Mouse (Mus musculus) limb, embryonic 10.5 days (tissue): ENCODE results near the gene Otop1. TPM values are rescaled to one million over a fixed set of nuclear protein-coding genes. Genes with fewer than 3 reads are reported as not detected.
A peak's percentile ranks its signal among the peaks of the same experiment; 100 is the strongest.

Experiments
- DNase-seq: peaks from one replicate; pipeline ENCODE4 v3.0.0-alpha.2; 2017; ENCODE audit warnings: low spot score
- H3K27ac ChIP-seq: fragments of 300-500 bp; sonication (generic); 2 replicates; pipeline ENCODE4 v1.5.1; 2016; ENCODE audit warnings: mild to moderate bottlenecking
- H3K27me3 ChIP-seq: fragments of 300-500 bp; sonication (generic); 2 replicates; pipeline ENCODE4 v1.6.1; 2016; ENCODE audit warnings: low read depth, mild to moderate bottlenecking; ENCODE audit not compliant: poor library complexity, severe bottlenecking
- H3K36me3 ChIP-seq: fragments of 300-500 bp; sonication (generic); 2 replicates; pipeline ENCODE4 v1.6.1; 2016; ENCODE audit warnings: mild to moderate bottlenecking, moderate library complexity
- H3K4me1 ChIP-seq: fragments of 300-500 bp; sonication (generic); 2 replicates; pipeline ENCODE4 v1.6.1; 2016
- H3K4me3 ChIP-seq: fragments of 300-500 bp; sonication (generic); 2 replicates; pipeline ENCODE4 v1.5.1; 2016; ENCODE audit warnings: mild to moderate bottlenecking, moderate library complexity
- H3K9me3 ChIP-seq: fragments of 300-500 bp; sonication (generic); replicated peaks from 2 replicates; pipeline ENCODE4 v1.6.1; 2016; ENCODE audit warnings: mild to moderate bottlenecking
- WGBS: fragments of 180-500 bp; shearing (Covaris S2); methylation state at CpG from one replicate; pipeline ENCODE4 v1.1.7; 2016; 5-methylcytosine and 5-hydroxymethylcytosine counted together
- polyA plus RNA-seq: library from polyadenylated mRNA; unstranded; fragments of >200 nt; fragmentation: Nextera tagmentation; extraction: Ambion mirVana; gene quantifications from 2 replicates; pipeline ENCODE4 v1.2.1, GENCODE M21; 2016

Gene Otop1
- polyA plus RNA-seq, 1 experiment from 2014 or later, result 0.19 TPM

DNA sequence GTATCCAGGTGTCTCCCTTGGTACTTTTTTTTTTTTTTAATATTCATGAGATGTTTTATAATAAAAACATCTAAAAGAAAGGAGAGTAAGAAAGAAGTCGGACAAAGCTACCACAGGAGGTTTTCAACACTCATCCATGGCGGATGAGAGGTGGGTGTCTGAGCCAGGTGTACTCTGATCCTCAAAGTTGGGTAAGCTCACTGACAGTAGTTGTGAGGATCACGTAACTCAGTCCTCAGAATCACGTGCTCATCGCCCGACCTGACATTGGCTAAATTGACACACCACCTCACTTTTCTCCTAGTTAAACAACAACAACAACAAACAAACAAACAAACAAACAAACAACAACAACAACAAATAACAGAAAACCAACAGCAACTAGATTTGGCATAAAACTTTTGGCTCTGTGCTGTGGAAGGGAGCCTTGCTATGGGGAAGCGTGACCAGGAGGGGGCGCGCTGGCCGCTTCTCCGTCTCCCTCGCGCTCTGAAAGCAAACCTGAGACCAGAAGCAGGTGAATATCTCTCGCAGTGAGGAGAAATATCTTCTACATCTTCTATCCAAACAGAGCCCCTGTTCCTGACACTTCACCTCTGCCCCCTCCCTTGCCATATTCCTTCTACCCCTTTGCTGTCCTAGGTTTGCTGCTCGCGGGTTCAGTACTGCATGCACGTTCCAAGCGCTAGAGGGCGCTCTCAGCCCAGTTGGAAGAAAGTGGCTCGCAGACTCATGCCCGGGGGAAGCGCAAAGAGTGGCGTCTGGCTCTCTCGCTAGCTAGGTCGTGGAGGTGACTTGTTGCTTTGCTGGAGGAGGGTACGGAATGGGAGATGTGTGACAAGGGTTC lies 31.7 kb downstream of the Otop1 start:
- peak; percentile 95 for DNase-seq
- WGBS, result 11% methylated on average over 26 of the region's 26 CpGs
- no peaks in the 10 kb centered on the region for H3K36me3 ChIP-seq
- 0 out of 2 replicates have a peak, but pooled peaks cover 7% of the 10 kb centered on the region for H3K4me1 ChIP-seq
- no peak overlapping the region for H3K27ac ChIP-seq
- no peaks in the 10 kb centered on the region for H3K9me3 ChIP-seq
- H3K4me3 ChIP-seq, result peak overlapping the region; percentile 46
- 0 out of 2 replicates have a peak, but pooled peaks cover 8% of the 10 kb centered on the region for H3K27me3 ChIP-seq

DNA sequence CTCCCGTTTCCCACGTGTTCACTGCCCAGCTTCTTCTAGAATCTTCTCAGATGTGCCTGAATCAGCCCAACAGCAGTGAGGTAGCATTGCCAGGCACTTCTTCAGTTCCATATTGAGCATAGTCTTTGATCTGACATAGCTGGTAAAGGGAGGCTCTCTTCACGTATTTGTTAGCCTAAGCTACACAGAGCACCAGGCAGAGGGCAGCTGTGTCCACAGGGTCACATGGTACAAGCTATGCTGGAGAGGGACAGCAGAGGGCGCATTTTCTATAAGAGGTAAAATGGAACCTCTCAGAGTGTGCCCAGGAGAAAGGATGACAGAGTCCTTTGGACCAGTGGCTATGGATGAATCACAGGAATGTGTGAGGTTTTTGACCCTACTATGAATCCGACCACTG lies 33.1 kb downstream of the Otop1 start:
- peak; percentile 49 for DNase-seq
- WGBS, result 53% methylated on average over 5 of the region's 5 CpGs
- H3K27me3 ChIP-seq, result 0 out of 2 replicates have a peak, but pooled peaks cover 8% of the 10 kb centered on the region
- no peaks in the 10 kb centered on the region for H3K36me3 ChIP-seq
- H3K4me1 ChIP-seq, result 0 out of 2 replicates have a peak, but pooled peaks cover 7% of the 10 kb centered on the region
- H3K27ac ChIP-seq, result no peak overlapping the region
- no peak overlapping the region for H3K4me3 ChIP-seq
- no peaks in the 10 kb centered on the region for H3K9me3 ChIP-seq

DNA sequence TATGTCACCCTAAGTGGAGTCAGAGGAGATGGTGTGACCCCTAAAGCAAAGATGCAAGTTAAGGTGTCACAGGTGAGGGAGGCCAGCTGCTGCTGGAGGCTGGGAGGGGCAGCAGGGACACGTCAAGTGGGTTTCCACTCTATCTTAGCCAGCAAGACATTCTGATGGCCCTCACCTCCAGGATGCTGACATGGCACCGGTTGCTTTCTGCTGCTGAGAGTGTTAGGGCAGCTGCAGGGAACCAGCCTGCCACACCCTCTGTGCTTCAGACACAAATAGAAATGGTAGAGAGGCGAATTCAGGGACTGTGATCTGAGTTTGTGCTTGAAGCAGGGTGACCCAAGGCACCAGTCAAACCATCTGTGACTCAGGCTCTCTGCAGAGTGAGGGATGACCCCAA lies 34.0 kb downstream of the Otop1 start:
- Histone ChIP-seq H3K4me3 (no peak overlapping the region), H3K36me3 (no peaks in the 10 kb centered on the region), H3K4me1 (0 out of 2 replicates have a peak, but pooled peaks cover 7% of the 10 kb centered on the region), H3K27ac (no peak overlapping the region), H3K9me3 (no peaks in the 10 kb centered on the region), H3K27me3 (peaks cover 14% of the 10 kb centered on the region; the same call in 1 of the 2 replicates)
- WGBS, result 74% methylated on average over 3 of the region's 3 CpGs
- DNase-seq, result no peak

DNA sequence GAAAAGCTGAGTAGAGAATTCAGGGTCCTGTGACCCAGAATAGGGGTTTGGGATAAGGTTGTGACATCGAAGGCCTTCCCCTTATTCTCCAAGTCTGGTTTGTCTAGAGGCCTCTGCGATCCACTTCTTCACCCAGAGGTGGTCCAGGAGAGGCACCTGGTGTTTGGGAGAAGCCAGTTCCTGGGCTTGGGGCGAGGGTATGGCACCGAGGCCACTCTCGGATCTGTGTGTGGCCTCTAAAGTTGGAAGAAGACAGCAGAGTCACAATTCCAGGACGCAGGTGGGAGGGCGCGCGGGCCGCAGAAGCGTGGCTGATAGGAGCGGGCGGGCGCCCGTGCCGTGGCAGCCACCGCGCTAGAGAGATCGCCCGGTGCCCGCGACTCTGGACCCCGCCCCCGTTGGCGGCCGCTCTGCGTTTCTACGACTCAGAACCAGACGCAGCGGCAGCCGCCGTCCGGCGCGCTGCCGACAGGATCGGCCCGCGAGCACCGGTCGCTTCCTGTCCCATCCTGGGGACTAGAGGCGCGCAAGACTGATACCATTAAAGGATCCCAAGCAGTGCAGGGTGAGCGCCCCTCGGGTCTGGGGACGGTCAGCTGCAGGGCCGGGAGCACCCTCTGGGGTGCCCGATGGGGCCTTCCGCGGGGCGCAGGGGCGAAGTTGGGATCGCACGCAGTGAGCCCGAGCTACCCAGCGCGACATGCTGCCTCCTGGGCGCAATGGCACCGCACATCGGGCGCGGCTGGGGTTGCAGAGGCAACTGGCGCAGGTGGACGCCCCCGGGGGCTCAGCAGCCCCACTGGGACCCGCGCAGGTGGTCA lies 43.4 kb downstream of the Otop1 start, which contains the start of gene Drd5:
TSS of gene Drd5 (plus strand) at position 402 of the 821 bp plus-strand sequence.
- H3K4me3 ChIP-seq, result peak within 1 kb of the TSS; percentile 54
- peak; percentile 53 for DNase-seq
- H3K4me1 ChIP-seq, result peaks cover 11% of the 10 kb centered on the region
- no peak within 1 kb of the TSS for H3K27ac ChIP-seq
- no peaks in the 10 kb centered on the region for H3K36me3 ChIP-seq
- H3K27me3 ChIP-seq, result peaks cover 79% of the 10 kb centered on the region
- no peaks in the 10 kb centered on the region for H3K9me3 ChIP-seq
- WGBS, result 3% methylated on average over 67 of the region's 67 CpGs

DNA sequence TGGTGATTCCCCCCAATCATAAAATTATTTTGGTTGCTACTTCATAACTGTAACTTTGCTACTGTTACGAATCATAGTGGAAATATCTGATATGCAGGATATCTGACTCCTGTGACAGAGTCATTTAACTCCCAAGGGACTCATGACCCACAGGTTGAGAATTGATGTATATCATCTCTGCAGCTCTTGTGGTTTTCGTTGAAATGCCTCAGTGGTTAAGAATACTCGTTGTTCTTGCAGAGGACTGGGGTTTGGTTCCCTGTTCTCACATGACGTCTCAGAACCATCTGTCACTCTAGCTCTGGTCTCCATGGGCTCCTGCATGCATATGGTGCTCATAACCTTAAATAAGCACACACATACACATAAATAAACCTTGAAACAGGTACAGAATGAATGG lies 57.6 kb downstream of the Otop1 start:
- no peaks in the 10 kb centered on the region for H3K4me1 ChIP-seq
- 81% methylated on average over 4 of the region's 4 CpGs for WGBS
- H3K27ac ChIP-seq, result no peak overlapping the region
- no peaks in the 10 kb centered on the region for H3K36me3 ChIP-seq
- H3K27me3 ChIP-seq, result no peaks in the 10 kb centered on the region
- DNase-seq, result no peak
- H3K4me3 ChIP-seq, result no peak overlapping the region
- H3K9me3 ChIP-seq, result no peaks in the 10 kb centered on the region

DNA sequence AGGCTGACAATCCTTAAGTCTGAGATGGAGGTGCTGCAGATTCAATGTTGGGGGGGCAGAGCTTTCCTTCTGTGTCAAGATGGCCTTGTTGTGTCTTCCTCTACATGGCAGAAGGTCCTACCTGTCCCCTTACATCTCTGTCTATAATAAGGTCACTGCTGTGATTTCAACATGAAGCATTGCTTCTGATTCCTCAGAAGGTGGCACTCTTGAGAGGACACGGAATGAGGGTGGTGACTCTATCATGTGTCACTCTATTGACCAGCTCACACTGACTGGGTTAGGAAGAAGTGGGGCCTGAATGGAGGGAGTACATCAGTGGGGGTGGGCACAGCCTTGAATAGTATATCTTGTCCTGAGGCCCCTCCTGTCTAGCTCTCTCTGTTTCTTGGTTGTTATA lies 58.8 kb downstream of the Otop1 start:
- DNase-seq, result no peak
- no peaks in the 10 kb centered on the region for H3K4me1 ChIP-seq
- no peaks in the 10 kb centered on the region for H3K9me3 ChIP-seq
- H3K27me3 ChIP-seq, result no peaks in the 10 kb centered on the region
- H3K36me3 ChIP-seq, result no peaks in the 10 kb centered on the region
- no peak overlapping the region for H3K27ac ChIP-seq
- H3K4me3 ChIP-seq, result no peak overlapping the region
- WGBS, result 42% methylated on average over 1 of the region's 1 CpGs

DNA sequence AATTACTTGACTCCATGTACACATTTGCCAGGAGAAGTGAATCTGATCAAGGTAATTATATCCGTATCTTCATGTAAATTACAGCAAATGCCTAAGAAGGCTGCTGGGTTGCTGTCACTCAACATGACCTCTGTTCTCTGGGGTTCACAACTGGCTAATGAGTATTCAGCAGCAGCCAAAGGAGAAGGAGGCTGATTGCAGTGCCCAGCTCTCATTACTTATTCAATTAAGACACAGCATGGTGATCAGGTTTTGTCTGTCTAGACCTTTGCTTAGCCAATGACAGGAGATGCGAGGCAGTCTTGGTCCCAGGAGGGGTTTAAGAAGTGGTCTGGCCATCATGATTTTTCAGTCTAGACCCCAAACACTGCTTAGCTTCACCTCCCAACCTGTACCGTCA lies 67.3 kb downstream of the Otop1 start:
- WGBS, result 86% methylated on average over 3 of the region's 3 CpGs

DNA sequence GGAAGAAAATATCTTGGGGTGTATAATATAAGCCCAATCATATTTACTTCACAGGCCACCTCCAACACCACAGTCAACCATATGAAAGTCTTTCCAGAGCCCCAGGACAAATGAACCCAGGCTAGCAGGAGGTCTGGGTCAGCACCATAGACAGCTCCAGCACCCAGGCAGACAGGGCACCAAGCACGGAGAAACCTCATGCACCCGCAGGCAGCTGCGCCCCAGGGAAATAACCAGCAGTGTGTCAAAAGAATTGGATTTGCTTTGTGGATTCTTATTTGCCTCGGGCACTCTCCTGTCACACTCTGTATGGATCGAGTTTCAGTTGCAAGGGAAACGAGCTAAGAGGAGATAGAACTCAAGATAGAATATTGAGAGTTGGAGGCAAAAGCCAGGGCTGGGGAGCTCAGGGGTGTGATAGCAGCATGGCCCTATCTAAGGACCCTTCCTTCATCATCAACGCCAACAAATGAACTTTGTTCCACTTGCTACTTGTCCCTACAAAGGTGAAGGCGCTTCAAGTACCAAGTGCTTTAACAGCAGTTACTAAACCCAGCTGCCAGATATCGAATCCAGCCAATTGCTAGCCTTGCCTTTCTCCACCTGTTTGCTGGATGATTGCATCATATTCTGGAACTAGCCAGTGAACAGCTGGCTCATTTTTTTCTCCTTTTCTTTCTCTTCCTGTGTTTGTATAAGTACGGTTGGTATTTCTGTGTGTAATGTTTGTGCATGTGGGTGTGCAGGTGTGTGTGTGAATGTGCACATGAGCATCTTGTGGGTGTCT lies 71.1 kb downstream of the Otop1 start:
- Histone ChIP-seq H3K27me3 (no peaks in the 10 kb centered on the region), H3K4me3 (no peak overlapping the region), H3K9me3 (no peaks in the 10 kb centered on the region), H3K36me3 (no peaks in the 10 kb centered on the region), H3K27ac (no peak overlapping the region), H3K4me1 (peaks cover 8% of the 10 kb centered on the region)
- peak; percentile 67 for DNase-seq
- 42% methylated on average over 10 of the region's 10 CpGs for WGBS

More for the DNA sequence above, 67.3 kb downstream of the Otop1 start:
- H3K4me1 ChIP-seq, result peaks cover 8% of the 10 kb centered on the region
- no peak overlapping the region for H3K4me3 ChIP-seq
- no peaks in the 10 kb centered on the region for H3K9me3 ChIP-seq
- no peak for DNase-seq
- H3K27ac ChIP-seq, result no peak overlapping the region
- H3K27me3 ChIP-seq, result no peaks in the 10 kb centered on the region
- H3K36me3 ChIP-seq, result no peaks in the 10 kb centered on the region

DNA sequence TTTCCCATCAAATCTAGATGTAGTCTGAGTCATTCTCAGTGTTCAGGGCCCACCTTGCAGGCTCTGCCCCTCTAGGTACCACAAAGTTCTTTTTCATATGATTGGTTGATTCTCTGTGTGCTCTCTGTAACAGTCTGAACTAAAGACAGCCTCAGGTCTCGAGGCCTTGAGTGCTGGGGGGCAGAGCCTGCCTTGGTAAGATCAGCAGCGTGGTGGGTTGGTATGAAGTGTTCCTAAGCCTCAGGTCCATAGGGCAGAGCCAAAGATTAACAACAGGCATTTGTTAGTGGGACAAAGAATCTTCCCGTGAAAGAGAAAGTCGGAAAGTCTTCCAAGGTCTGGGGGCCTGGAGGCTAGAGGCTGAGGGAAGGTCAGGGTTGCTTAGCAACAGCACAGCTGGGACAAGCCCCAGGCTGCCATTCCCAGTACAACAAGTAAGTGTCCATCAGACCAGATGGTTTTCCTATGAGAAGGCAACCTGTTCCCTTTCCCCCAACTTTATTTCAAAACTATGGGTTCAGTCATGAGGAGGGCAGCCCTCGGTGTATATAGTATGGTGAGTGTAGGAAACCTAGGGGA lies 74.7 kb downstream of the Otop1 start:
- Histone ChIP-seq H3K9me3 (no peaks in the 10 kb centered on the region), H3K27me3 (no peaks in the 10 kb centered on the region), H3K4me3 (no peak overlapping the region), H3K36me3 (no peaks in the 10 kb centered on the region), H3K4me1 (peaks cover 8% of the 10 kb centered on the region), H3K27ac (no peak overlapping the region)
- 57% methylated on average over 5 of the region's 5 CpGs for WGBS
- DNase-seq, result no peak

Other genes with a start within 250 kb of the Otop1 start
- gene Stx18, start 237.2 kb upstream of the Otop1 start, polyA plus RNA-seq, result 49.4 and 53.4 TPM in 2 replicates
- 77.7 and 110 TPM in 2 replicates for gene Nsg1, start 116.1 kb upstream of the Otop1 start, polyA plus RNA-seq
- 16.5 and 19.2 TPM in 2 replicates for gene Zbtb49, start 55.5 kb upstream of the Otop1 start, polyA plus RNA-seq
- 170 and 208 TPM in 2 replicates for gene Lyar, start 55.5 kb upstream of the Otop1 start, polyA plus RNA-seq
- gene Tmem128, start 15.8 kb upstream of the Otop1 start, polyA plus RNA-seq, result 69.3 and 73.2 TPM in 2 replicates
- not detected in 2 replicates for gene Drd5, start 43.4 kb downstream of the Otop1 start, polyA plus RNA-seq
- 0.13 TPM in 1 of 2 replicates, not detected in the other for gene Slc2a9, start 227.2 kb downstream of the Otop1 start, polyA plus RNA-seq